Mouse (Mus musculus) MEL (cell line): ENCODE data around the gene Kif12. TPM values are rescaled to one million over a fixed set of nuclear protein-coding genes. Genes with fewer than 3 reads are reported as not detected.

Experiments used
- DNase-seq: peaks from one replicate; pipeline ENCODE4 v3.0.0; 2011; ENCODE audit warnings: low read depth, low spot score
- H3K27ac ChIP-seq: 2 replicates; pipeline ENCODE4 v1.5.1; 2012; ENCODE audit warnings: low read depth, mild to moderate bottlenecking, control low read depth, low read length, moderate library complexity; ENCODE audit not compliant: control insufficient read depth
- H3K27me3 ChIP-seq, 2 experiments: fragments of 150-350 bp in 1 of 2; sonication (generic) in 1 of 2; 2 replicates each; pipeline ENCODE4 v1.6.1; 2012; ENCODE audit warnings: low read length in 2 of 2, mild to moderate bottlenecking in 2 of 2, improper control_type of control experiment in 1 of 2, moderate library complexity in 1 of 2; ENCODE audit not compliant: insufficient read depth in 2 of 2, control insufficient read depth in 1 of 2
- H3K36me3 ChIP-seq, 2 experiments: 2 replicates each; pipeline ENCODE4 v1.6.1; 2012 to 2014; ENCODE audit warnings: low read length in 2 of 2, improper control_type of control experiment in 1 of 2, inconsistent platforms in 1 of 2, mild to moderate bottlenecking in 1 of 2; ENCODE audit not compliant: insufficient read depth in 2 of 2, control insufficient read depth in 1 of 2
- H3K4me1 ChIP-seq, 2 experiments: fragments of 150-350 bp in 1 of 2; sonication (generic) in 1 of 2; 2 replicates each; pipeline ENCODE4 v1.6.1; 2012; ENCODE audit warnings: low read length in 2 of 2, improper control_type of control experiment in 1 of 2, mild to moderate bottlenecking in 1 of 2; ENCODE audit not compliant: insufficient read depth in 2 of 2, control insufficient read depth in 1 of 2
- H3K4me3 ChIP-seq, 2 experiments: fragments of 150-350 bp in 1 of 2; sonication (generic) in 1 of 2; 2 replicates each; pipeline ENCODE4 v1.5.1; 2012; ENCODE audit warnings: low read depth in 2 of 2, low read length in 2 of 2, mild to moderate bottlenecking in 2 of 2, moderate library complexity in 2 of 2, control low read depth in 1 of 2, improper control_type of control experiment in 1 of 2; ENCODE audit not compliant: control insufficient read depth in 1 of 2, insufficient read depth in 1 of 2
- H3K79me2 ChIP-seq: 2 replicates; pipeline ENCODE4 v1.6.1; 2012; ENCODE audit warnings: mild to moderate bottlenecking, low read length, moderate library complexity; ENCODE audit not compliant: control insufficient read depth, poor library complexity, insufficient read depth
- H3K9ac ChIP-seq: 2 replicates; pipeline ENCODE4 v1.6.1; 2012; ENCODE audit warnings: low read depth, mild to moderate bottlenecking, control low read depth, low read length, moderate library complexity; ENCODE audit not compliant: control insufficient read depth, poor library complexity, severe bottlenecking
- H3K9me3 ChIP-seq: fragments of 150-350 bp; sonication (generic); replicated peaks from 2 replicates; pipeline ENCODE4 v1.6.1; 2012; ENCODE audit warnings: mild to moderate bottlenecking, low read length, improper control_type of control experiment, moderate library complexity; ENCODE audit not compliant: insufficient read depth
- BHLHE40 ChIP-seq: IDR thresholded peaks from 2 replicates; pipeline ENCODE4 v1.6.1; 2012; ENCODE audit warnings: low read depth, mild to moderate bottlenecking, inconsistent platforms, low read length, improper control_type of control experiment, borderline replicate concordance
- CHD1 ChIP-seq: IDR thresholded peaks from 2 replicates; pipeline ENCODE4 v1.6.1; 2012; ENCODE audit warnings: low read depth, mild to moderate bottlenecking, inconsistent platforms, low read length, improper control_type of control experiment
- CTCF ChIP-seq, 3 experiments: IDR thresholded peaks in 2 of 3; conservative IDR thresholded peaks in 1 of 3; 2 replicates each; pipeline ENCODE4 v1.5.1; 2011 to 2012; ENCODE audit warnings: low read length in 3 of 3, low read depth in 2 of 3, mild to moderate bottlenecking in 2 of 3, improper control_type of control experiment in 1 of 3, inconsistent platforms in 1 of 3, mixed read lengths in 1 of 3, moderate library complexity in 1 of 3; ENCODE audit not compliant: control insufficient read depth in 1 of 3, insufficient read depth in 1 of 3, poor library complexity in 1 of 3, severe bottlenecking in 1 of 3
- E2F4 ChIP-seq: IDR thresholded peaks from 2 replicates; pipeline ENCODE4 v1.6.1; 2011; ENCODE audit warnings: low read depth, low read length, improper control_type of control experiment, borderline replicate concordance
- ETS1 ChIP-seq: IDR thresholded peaks from 2 replicates; pipeline ENCODE4 v1.6.1; 2012; ENCODE audit warnings: low read depth, mild to moderate bottlenecking, inconsistent platforms, low read length, improper control_type of control experiment, moderate library complexity
- MAZ ChIP-seq: IDR thresholded peaks from 2 replicates; pipeline ENCODE4 v1.6.1; 2012; ENCODE audit warnings: low read depth, mild to moderate bottlenecking, inconsistent platforms, low read length, improper control_type of control experiment
- MEF2A ChIP-seq: IDR thresholded peaks from 2 replicates; pipeline ENCODE4 v1.6.1; 2014; ENCODE audit warnings: low read depth, mild to moderate bottlenecking, inconsistent platforms, low read length, improper control_type of control experiment; ENCODE audit not compliant: poor library complexity, insufficient replicate concordance, severe bottlenecking; ENCODE audit errors: extremely low read depth
- MXI1 ChIP-seq: IDR thresholded peaks from 2 replicates; pipeline ENCODE4 v1.6.1; 2011; ENCODE audit warnings: mild to moderate bottlenecking, low read depth, low read length, improper control_type of control experiment
- POLR2A ChIP-seq, 2 experiments: IDR thresholded peaks; 2 replicates each; pipeline ENCODE4 v1.6.1; 2011 to 2012; ENCODE audit warnings: low read length in 2 of 2, mild to moderate bottlenecking in 2 of 2, control low read depth in 1 of 2, improper control_type of control experiment in 1 of 2, low read depth in 1 of 2, moderate library complexity in 1 of 2; ENCODE audit not compliant: control insufficient read depth in 1 of 2, insufficient read depth in 1 of 2, poor library complexity in 1 of 2
- POLR2AphosphoS2 ChIP-seq: IDR thresholded peaks from 2 replicates; pipeline ENCODE4 v1.6.1; 2011; ENCODE audit warnings: low read length, improper control_type of control experiment
- RCOR1 ChIP-seq: IDR thresholded peaks from 2 replicates; pipeline ENCODE4 v1.6.1; 2012; ENCODE audit warnings: low read depth, mild to moderate bottlenecking, inconsistent platforms, low read length, improper control_type of control experiment
- SMC3 ChIP-seq: IDR thresholded peaks from 2 replicates; pipeline ENCODE4 v1.6.1; 2011; ENCODE audit warnings: low read depth, low read length, improper control_type of control experiment
- USF1 ChIP-seq: IDR thresholded peaks from 2 replicates; pipeline ENCODE4 v1.6.1; 2014; ENCODE audit warnings: low read depth, mild to moderate bottlenecking, inconsistent platforms, low read length, improper control_type of control experiment, moderate library complexity
- ZKSCAN1 ChIP-seq: IDR thresholded peaks from 2 replicates; pipeline ENCODE4 v1.6.1; 2012; ENCODE audit warnings: low read depth, mild to moderate bottlenecking, inconsistent platforms, low read length, improper control_type of control experiment, moderate library complexity
- ZNF384 ChIP-seq: IDR thresholded peaks from 2 replicates; pipeline ENCODE4 v1.6.1; 2012; ENCODE audit warnings: low read depth, mild to moderate bottlenecking, inconsistent platforms, low read length, improper control_type of control experiment
- polyA plus RNA-seq, 2 experiments: library from polyadenylated mRNA; stranded (reverse) in 1 of 2; unstranded in 1 of 2; fragments of >175 nt in 1 of 2; fragments of >200 nt in 1 of 2; gene quantifications; 2 replicates each; pipeline versions ENCODE4 v1.2.1 to v1.2.4; 2012; ENCODE audit warnings: low replicate concordance in 2 of 2, low read depth in 1 of 2; ENCODE audit not compliant: insufficient read length in 2 of 2, insufficient read depth in 1 of 2, missing spikeins in 1 of 2
- total RNA-seq: library from RNA; depleted of rRNA; stranded (reverse); fragments of 300-350 nt; gene quantifications from 2 replicates; pipeline ENCODE4 v1.2.3, GENCODE M21; 2012

The Kif12 gene
- total and polyA plus RNA-seq, 3 experiments: not detected

DNA sequence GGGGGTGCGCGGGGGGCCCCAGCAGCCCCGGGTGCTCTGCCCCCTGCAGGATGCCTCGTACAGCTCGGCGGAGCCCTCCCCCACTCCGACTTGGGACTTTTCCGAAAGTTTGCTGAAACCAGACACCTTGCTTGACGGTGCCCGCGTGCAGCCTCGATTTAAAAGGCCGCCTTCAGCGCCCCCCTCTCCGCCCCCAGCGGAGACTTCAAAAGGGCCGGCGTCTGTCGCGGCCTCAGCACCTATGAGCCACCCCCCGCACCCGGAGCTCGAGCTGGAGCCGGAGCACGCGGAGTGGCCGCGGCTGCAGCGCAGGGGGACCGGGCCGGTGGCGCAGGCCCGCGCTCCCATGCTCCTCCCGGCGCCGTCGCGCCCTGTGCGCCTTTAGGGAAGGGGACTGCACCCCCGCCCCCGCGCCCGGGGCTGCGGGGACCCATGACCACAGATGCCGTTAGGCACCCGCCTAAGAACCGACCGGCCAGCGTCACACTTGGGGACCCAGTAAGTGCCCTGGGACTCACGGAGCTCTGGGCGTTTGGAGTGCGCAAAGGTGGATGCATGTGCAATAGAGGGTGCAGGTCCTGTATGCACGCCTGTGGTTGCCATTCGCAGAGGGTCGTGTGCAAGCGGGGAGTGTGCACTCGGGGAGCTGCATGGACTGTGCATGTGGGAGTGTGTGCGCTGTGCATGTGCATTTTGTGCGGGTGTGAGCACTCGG lies 42.1 kb upstream of the Kif12 start, which contains the start of gene Col27a1:
Gene Col27a1 (plus strand): TSS at position 98 of the 715 bp plus-strand sequence.
- no peaks in the 10 kb centered on the region for H3K27me3 ChIP-seq
- no peaks in the 10 kb centered on the region for H3K9me3 ChIP-seq
- H3K4me1 ChIP-seq: no peaks in the 10 kb centered on the region
- no peak within 1 kb of the TSS for H3K9ac ChIP-seq
- H3K36me3 ChIP-seq: no peaks in the 10 kb centered on the region
- no peaks in the 10 kb centered on the region for H3K79me2 ChIP-seq
- no peak within 1 kb of the TSS for H3K27ac ChIP-seq
- DNase-seq: no peak
- no peak within 1 kb of the TSS for H3K4me3 ChIP-seq
- TF ChIP-seq CTCF (IDR thresholded peaks at IDR 0.05 in 2 of 3, conservative IDR thresholded peaks at IDR 0.05 in 1 of 3; ENCODE audit: control insufficient read depth in 1 of 3, insufficient read depth in 1 of 3, low read depth in 2 of 3, low read length in 3 of 3, poor library complexity in 1 of 3, severe bottlenecking in 1 of 3) (no peak), POLR2A (IDR thresholded peaks at IDR 0.05; ENCODE audit: control insufficient read depth in 1 of 2, insufficient read depth in 1 of 2, low read depth in 1 of 2, low read length in 2 of 2, poor library complexity in 1 of 2) (no peak), ETS1 (no peak), USF1 (no peak), CHD1 (no peak), MAZ (no peak), ZKSCAN1 (no peak)

GRCm38 (mm10) chr4:63205583-63205982 lies 33.7 kb upstream of the Kif12 start:
- Histone ChIP-seq H3K79me2 (no peaks in the 10 kb centered on the region), H3K9ac (no peak overlapping the region), H3K27me3 (no peaks in the 10 kb centered on the region), H3K4me3 (no peak overlapping the region), H3K36me3 (no peaks in the 10 kb centered on the region), H3K27ac (no peak overlapping the region), H3K9me3 (no peaks in the 10 kb centered on the region), H3K4me1 (no peaks in the 10 kb centered on the region)
- no peak for TF ChIP-seq BHLHE40
- TF ChIP-seq POLR2AphosphoS2: no peak
- no peak for TF ChIP-seq SMC3
- no peak for TF ChIP-seq E2F4
- no peak for TF ChIP-seq ZNF384
- no peak for TF ChIP-seq RCOR1
- TF ChIP-seq MEF2A: no peak
- TF ChIP-seq MXI1: no peak
- TF ChIP-seq ZKSCAN1: no peak
- no peak for DNase-seq
